Mouse (Mus musculus) Patski (cell line): ENCODE results near the gene Rpa3. TPM values are rescaled to one million over a fixed set of nuclear protein-coding genes. Genes with fewer than 3 reads are reported as not detected.

Source experiments
- ATAC-seq: fragments of 100-300 bp; one replicate; pipeline ENCODE4 v1.8.0; 2021
- CTCF ChIA-PET: fragments of 350-600 bp; sonication (Branson Sonifier 250); formaldehyde crosslinking; loops from one replicate; lab custom pipeline; 2022; ENCODE audit warnings: inconsistent platforms; lab: Charles Lee
- POLR2A ChIA-PET: fragments of 350-600 bp; sonication (Branson Sonifier 250); formaldehyde crosslinking; loops from one replicate; lab custom pipeline; 2022; ENCODE audit warnings: antibody characterized with exemption, inconsistent platforms; lab: Charles Lee
- DNase-seq: peaks from one replicate; pipeline ENCODE4 v3.0.0-alpha.2; 2011; ENCODE audit warnings: low read depth, low spot score
- H3K27me3 ChIP-seq: fragments of 371-371 bp; one replicate; pipeline ENCODE4 v1.5.1; 2021
- CTCF ChIP-seq: fragments of 100-300 bp; IDR thresholded peaks from one replicate; pipeline ENCODE4 v1.5.1; 2021
- in situ Hi-C: fragments of 300-500 bp; cut with MboI; formaldehyde crosslinking; loops from 3 replicates; pipeline ENCODE4 v1.11.1; 2018; ENCODE audit warnings: low pct_unique_long_range_greater_than_20kb, mixed read lengths
- polyA plus RNA-seq: library from polyadenylated mRNA; unstranded; gene quantifications from one replicate; pipeline ENCODE4 v1.2.3, GENCODE M21; 2021

Gene Rpa3
- polyA plus RNA-seq, 1 experiment from 2014 or later, result 52.2 TPM

- DNase-seq, result no peak
- POLR2A ChIA-PET, result interaction anchor here (0.6 kb wide), 1 partner anchor 99 kb away, joined by 3 read pairs; no protein-coding TSS in a partner anchor
Observed at GRCm38 (mm10) chr6:8209866-8210186, 49.1 kb downstream of the Rpa3 start.

GRCm38 (mm10) chr6:8209047-8209865, 49.7 kb downstream of the Rpa3 start, which contains the start of gene Mios:
Gene Mios (plus strand): TSS chr6:8209222.
- DNase-seq (peak; percentile 19), ATAC-seq (peak; percentile 94)
- H3K27me3 ChIP-seq, result no peaks in the 10 kb centered on the region
- POLR2A ChIA-PET, result interaction anchor here (0.6 kb wide), 1 partner anchor 99 kb away, joined by 3 read pairs; no protein-coding TSS in a partner anchor
- TF ChIP-seq CTCF, result peak; percentile 45
- CTCF ChIA-PET, result no interaction called here
- in situ Hi-C loops, result no loop called here

More at GRCm38 (mm10) chr6:8209866-8210186, 49.1 kb downstream of the Rpa3 start:
- H3K27me3 ChIP-seq, result no peaks in the 10 kb centered on the region
- in situ Hi-C loops, result no loop called here
- TF ChIP-seq CTCF, result no peak
- no peak for ATAC-seq
- CTCF ChIA-PET, result no interaction called here

Other genes with a start within 250 kb of the Rpa3 start
- not detected for gene Col28a1, start 66.6 kb downstream of the Rpa3 start, polyA plus RNA-seq
- 9.9 TPM for gene Mios, start 50.0 kb downstream of the Rpa3 start, polyA plus RNA-seq
- gene Umad1, start 115 bp upstream of the Rpa3 start, polyA plus RNA-seq, result 8.9 TPM
- 3.9 TPM for gene Gm45062, start 277 bp upstream of the Rpa3 start, polyA plus RNA-seq